Mouse (Mus musculus): Measurements from ENCODE around the gene Scyl3.

Gene Scyl3

GRCm38 (mm10) chr1:163964008-163964689 is 35.2 kb downstream of the Scyl3 start:
- DNase-seq, result no peak

- no peak for DNase-seq
Measured at GRCm38 (mm10) chr1:163974471-163974870, 45.6 kb downstream of the Scyl3 start.

- no peak for DNase-seq
Measured at GRCm38 (mm10) chr1:163975088-163975487, 46.2 kb downstream of the Scyl3 start.

GRCm38 (mm10) chr1:163976515-163976914 is 47.6 kb downstream of the Scyl3 start:
- DNase-seq, result no peak

- DNase-seq, result peak; percentile 50
Measured at GRCm38 (mm10) chr1:163992371-163992770, 63.5 kb downstream of the Scyl3 start.

- no peak for DNase-seq
Measured at GRCm38 (mm10) chr1:163994173-163994720, 65.3 kb downstream of the Scyl3 start.

GRCm38 (mm10) chr1:163994721-163995608 is 66.1 kb downstream of the Scyl3 start, which contains the start of the genes BC055324 and Mettl18:
Gene BC055324 (minus strand): TSS chr1:163994796.
Gene Mettl18 (plus strand): TSS chr1:163994889.
- DNase-seq, result peak; percentile 98

- DNase-seq, result no peak
Measured at GRCm38 (mm10) chr1:163995609-163995913, 66.7 kb downstream of the Scyl3 start.

- no peak for DNase-seq
Measured at GRCm38 (mm10) chr1:164001831-164002452, 73.0 kb downstream of the Scyl3 start.

- no peak for DNase-seq
Measured at GRCm38 (mm10) chr1:164004311-164004710, 75.4 kb downstream of the Scyl3 start.
